Mouse (Mus musculus): Measurements from ENCODE around the gene Rbm4. TPM values are rescaled to one million over a fixed set of nuclear protein-coding genes. Genes with fewer than 3 reads are reported as not detected.
A peak's percentile ranks its signal among the peaks of the same experiment; 100 is the strongest.
"Not testable (repeated sequence)": the region's sequence is repeated elsewhere in the genome, so short reads cannot be mapped to it uniquely, and the experiment has no call there.

The Rbm4 gene
- polyA plus RNA-seq, 1 experiment from 2014 or later = 97.3 TPM

DNA sequence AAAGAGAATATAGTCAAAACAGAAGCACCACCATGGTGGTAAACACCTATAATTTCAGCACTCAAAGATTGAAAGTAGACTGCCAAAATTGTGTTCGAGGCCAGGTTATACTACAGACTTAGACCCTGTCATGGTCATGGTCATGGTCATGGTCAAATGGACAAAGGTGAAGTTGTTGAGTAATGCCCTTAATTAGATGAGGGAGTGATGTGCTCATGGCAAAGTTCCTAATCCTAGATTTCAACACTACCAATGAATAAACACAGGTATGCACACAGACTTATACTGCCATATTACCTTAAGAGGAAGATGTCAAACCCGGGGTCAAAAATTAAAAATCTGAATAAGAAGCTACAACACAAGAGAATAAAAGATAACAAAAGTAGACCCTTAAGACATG lies 7.4 kb downstream of the Rbm4 start:
- H3K36me3 ChIP-seq = peaks cover 67% of the 10 kb centered on the region
- H3K9me3 ChIP-seq = no peaks in the 10 kb centered on the region
- H3K9ac ChIP-seq = no peak overlapping the region
- H3K4me1 ChIP-seq (replicated peaks) = peaks cover 53% of the 10 kb centered on the region
- no peaks in the 10 kb centered on the region for H3K27me3 ChIP-seq
- H3K4me2 ChIP-seq = no peak overlapping the region
- WGBS = 99% methylated on average over 2 of the region's 2 CpGs
- no peak for ATAC-seq (ENCODE audit: low FRiP score)
- no peak overlapping the region for H3K4me3 ChIP-seq
- H3K27ac ChIP-seq = no peak overlapping the region

- Histone ChIP-seq H3K4me2 (no peak overlapping the region), H3K27me3 (no peaks in the 10 kb centered on the region), H3K4me3 (no peak overlapping the region), H3K4me1 (replicated peaks) (peaks cover 42% of the 10 kb centered on the region), H3K9ac (no peak overlapping the region), H3K27ac (no peak overlapping the region), H3K9me3 (no peaks in the 10 kb centered on the region), H3K36me3 (peaks cover 62% of the 10 kb centered on the region)
- WGBS = 88% methylated on average over 7 of the region's 7 CpGs
- ATAC-seq (ENCODE audit: low FRiP score) = no peak
These were observed 8.5 kb downstream of the Rbm4 start for GRCm38 (mm10) chr19:4785206-4785605.

DNA sequence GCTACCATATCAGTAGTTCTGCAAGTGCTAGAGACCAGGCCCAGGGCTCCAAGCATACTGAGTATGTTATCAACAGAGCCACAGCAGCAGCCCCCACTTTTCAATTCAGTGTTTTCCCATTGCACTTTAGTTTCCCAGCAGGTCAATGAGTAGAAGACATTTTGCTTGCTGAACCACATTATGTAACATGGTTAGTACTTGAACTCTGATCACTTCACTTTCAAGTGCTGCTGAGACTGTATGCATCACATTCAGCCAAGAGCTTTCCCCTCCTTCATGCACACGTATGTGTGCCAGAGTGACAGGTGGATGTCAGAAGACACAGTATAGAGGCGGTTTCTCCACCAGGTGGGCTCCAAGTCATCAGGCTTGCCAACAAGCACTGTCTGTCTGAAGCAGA lies 10.8 kb downstream of the Rbm4 start:
- Histone ChIP-seq H3K9ac (no peak overlapping the region), H3K27me3 (no peaks in the 10 kb centered on the region), H3K4me3 (no peak overlapping the region), H3K9me3 (no peaks in the 10 kb centered on the region), H3K4me2 (no peak overlapping the region), H3K36me3 (peaks cover 58% of the 10 kb centered on the region), H3K4me1 (replicated peaks) (peaks cover 21% of the 10 kb centered on the region), H3K27ac (no peak overlapping the region)
- ATAC-seq (ENCODE audit: low FRiP score) = no peak
- 96% methylated on average over 2 of the region's 2 CpGs for WGBS

DNA sequence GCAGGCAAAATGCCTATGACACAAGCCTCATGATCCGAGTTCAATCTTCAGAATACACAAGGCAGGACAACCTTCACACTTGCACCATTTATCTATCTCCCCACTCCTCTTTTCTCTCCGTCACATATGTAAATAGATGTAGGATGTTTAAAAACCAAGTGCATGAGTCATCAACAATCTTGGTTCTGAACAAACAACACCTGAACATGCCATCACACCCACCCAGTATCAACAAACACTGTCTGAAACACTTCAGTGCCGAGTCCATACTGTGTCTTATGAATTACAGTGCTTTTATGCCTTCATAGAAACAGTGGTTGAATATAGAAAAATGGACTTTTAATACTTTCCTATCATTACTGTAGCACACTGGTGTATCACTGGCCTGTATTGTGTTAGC lies 20.9 kb downstream of the Rbm4 start:
- Histone ChIP-seq H3K27ac (no peak overlapping the region), H3K4me2 (no peak overlapping the region), H3K27me3 (no peaks in the 10 kb centered on the region), H3K9ac (no peak overlapping the region), H3K9me3 (no peaks in the 10 kb centered on the region), H3K4me3 (no peak overlapping the region), H3K36me3 (peaks cover 74% of the 10 kb centered on the region), H3K4me1 (replicated peaks) (no peaks in the 10 kb centered on the region)
- no peak for ATAC-seq (ENCODE audit: low FRiP score)
- WGBS = 91% methylated on average over 3 of the region's 3 CpGs

- Histone ChIP-seq H3K27me3 (no peaks in the 10 kb centered on the region), H3K4me2 (no peak overlapping the region), H3K9me3 (no peaks in the 10 kb centered on the region), H3K36me3 (peaks cover 86% of the 10 kb centered on the region), H3K9ac (no peak overlapping the region), H3K27ac (no peak overlapping the region), H3K4me3 (no peak overlapping the region), H3K4me1 (replicated peaks) (peaks cover 17% of the 10 kb centered on the region)
- 91% methylated on average over 12 of the region's 12 CpGs for WGBS
- no peak for ATAC-seq (ENCODE audit: low FRiP score)
These were observed 26.1 kb downstream of the Rbm4 start for GRCm38 (mm10) chr19:4767507-4768148.

DNA sequence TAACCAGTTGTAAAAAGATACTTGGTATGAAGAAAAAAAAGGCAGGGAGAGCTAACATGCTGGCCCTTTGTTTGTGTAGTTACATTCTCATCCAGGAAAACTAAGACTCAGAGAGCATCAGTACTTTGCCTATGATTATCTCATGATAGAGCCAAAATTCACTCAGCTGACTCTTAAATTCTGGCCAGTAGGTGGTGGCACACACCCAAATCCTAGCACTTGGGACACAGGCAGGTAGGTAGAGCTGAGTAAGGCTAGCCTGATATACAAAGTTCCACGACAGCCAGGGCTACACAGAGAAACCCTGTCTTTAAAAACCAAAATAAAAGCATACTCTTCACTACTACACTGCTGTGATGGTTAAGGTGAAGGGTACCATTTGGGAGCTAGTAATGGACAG lies 30.8 kb downstream of the Rbm4 start:
- Histone ChIP-seq H3K4me1 (replicated peaks) (peaks cover 56% of the 10 kb centered on the region), H3K27me3 (no peaks in the 10 kb centered on the region), H3K9me3 (no peaks in the 10 kb centered on the region), H3K4me3 (no peak overlapping the region), H3K9ac (no peak overlapping the region; the same call in 1 of the 2 replicates), H3K4me2 (no peak overlapping the region), H3K36me3 (peaks cover 63% of the 10 kb centered on the region), H3K27ac (no peak overlapping the region)
- ATAC-seq (ENCODE audit: low FRiP score) = no peak
- 67% methylated on average over 1 of the region's 1 CpGs for WGBS

GRCm38 (mm10) chr19:4760544-4760943 lies 33.2 kb downstream of the Rbm4 start:
- Histone ChIP-seq H3K4me2 (peak overlapping the region; percentile 89), H3K4me1 (replicated peaks) (peaks cover 61% of the 10 kb centered on the region), H3K36me3 (peaks cover 44% of the 10 kb centered on the region)
- not testable (repeated sequence) for H3K9ac ChIP-seq; H3K27me3 ChIP-seq; H3K4me3 ChIP-seq; ATAC-seq (ENCODE audit: low FRiP score); H3K9me3 ChIP-seq; H3K27ac ChIP-seq
- 94% methylated on average over 8 of the region's 8 CpGs for WGBS

GRCm38 (mm10) chr19:4756921-4757320 lies 36.8 kb downstream of the Rbm4 start:
- no peaks in the 10 kb centered on the region for H3K9me3 ChIP-seq
- H3K4me1 ChIP-seq (replicated peaks) = peaks cover 41% of the 10 kb centered on the region
- peak overlapping the region; percentile 89 for H3K9ac ChIP-seq
- H3K4me3 ChIP-seq = peak overlapping the region; percentile 67
- peak overlapping the region; percentile 71 for H3K4me2 ChIP-seq
- H3K36me3 ChIP-seq = peaks cover 23% of the 10 kb centered on the region
- H3K27ac ChIP-seq = peak overlapping the region; percentile 99
- ATAC-seq (ENCODE audit: low FRiP score) = no peak
- no peaks in the 10 kb centered on the region for H3K27me3 ChIP-seq
- 3% methylated on average over 9 of the region's 9 CpGs for WGBS

- peak within 1 kb of the TSS; percentile 99 for H3K27ac ChIP-seq
- no peaks in the 10 kb centered on the region for H3K27me3 ChIP-seq
- peak; percentile 95 for ATAC-seq (ENCODE audit: low FRiP score)
- H3K9me3 ChIP-seq = no peaks in the 10 kb centered on the region
- peak within 1 kb of the TSS; percentile 89 for H3K9ac ChIP-seq
- WGBS = under 1% methylated on average over 63 of the region's 65 CpGs
- peaks cover 39% of the 10 kb centered on the region for H3K4me1 ChIP-seq (replicated peaks)
- H3K4me2 ChIP-seq = peak within 1 kb of the TSS; percentile 71
- H3K36me3 ChIP-seq = peaks cover 26% of the 10 kb centered on the region
- H3K4me3 ChIP-seq = peak within 1 kb of the TSS; percentile 67
These were observed 37.3 kb downstream of the Rbm4 start, which contains the start of gene Rbm4b for GRCm38 (mm10) chr19:4756193-4756911. Gene Rbm4b, plus strand, starts transcription at chr19:4756497.

GRCm38 (mm10) chr19:4755565-4756192 lies 38.0 kb downstream of the Rbm4 start:
- Histone ChIP-seq H3K4me2 (peak overlapping the region; percentile 71), H3K9ac (peak overlapping the region; percentile 89), H3K4me3 (peak overlapping the region; percentile 67), H3K27ac (peak overlapping the region; percentile 99), H3K4me1 (replicated peaks) (peaks cover 32% of the 10 kb centered on the region), H3K36me3 (peaks cover 27% of the 10 kb centered on the region), H3K27me3 (no peaks in the 10 kb centered on the region), H3K9me3 (no peaks in the 10 kb centered on the region)
- WGBS = under 1% methylated on average over 10 of the region's 10 CpGs
- ATAC-seq (ENCODE audit: low FRiP score) = peak; percentile 74

DNA sequence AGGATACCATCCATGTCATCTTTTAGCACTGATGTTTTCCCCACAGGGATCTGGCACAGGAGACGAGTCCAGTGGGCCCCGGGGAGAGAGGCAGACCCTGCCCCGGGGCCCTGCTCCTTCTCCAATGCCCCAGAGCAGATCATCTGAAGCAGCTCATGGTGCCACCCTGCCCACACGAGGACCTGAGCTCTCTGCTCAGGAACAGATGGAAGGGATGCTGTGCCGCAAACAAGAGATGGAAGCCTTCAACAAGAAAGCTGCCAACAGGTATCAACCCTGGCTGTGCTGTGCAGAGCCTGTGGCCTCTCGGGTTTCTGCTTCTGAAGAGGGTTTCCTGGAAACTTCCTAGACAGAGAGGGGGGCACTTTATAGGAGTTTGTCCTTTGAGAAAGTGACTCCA lies 43.7 kb downstream of the Rbm4 start:
- 91% methylated on average over 6 of the region's 6 CpGs for WGBS
- Histone ChIP-seq H3K9ac (no peak overlapping the region), H3K27me3 (no peaks in the 10 kb centered on the region), H3K36me3 (peaks cover 80% of the 10 kb centered on the region), H3K4me1 (replicated peaks) (no peaks in the 10 kb centered on the region), H3K9me3 (no peaks in the 10 kb centered on the region), H3K27ac (no peak overlapping the region), H3K4me3 (no peak overlapping the region), H3K4me2 (no peak overlapping the region)
- no peak for ATAC-seq (ENCODE audit: low FRiP score)

DNA sequence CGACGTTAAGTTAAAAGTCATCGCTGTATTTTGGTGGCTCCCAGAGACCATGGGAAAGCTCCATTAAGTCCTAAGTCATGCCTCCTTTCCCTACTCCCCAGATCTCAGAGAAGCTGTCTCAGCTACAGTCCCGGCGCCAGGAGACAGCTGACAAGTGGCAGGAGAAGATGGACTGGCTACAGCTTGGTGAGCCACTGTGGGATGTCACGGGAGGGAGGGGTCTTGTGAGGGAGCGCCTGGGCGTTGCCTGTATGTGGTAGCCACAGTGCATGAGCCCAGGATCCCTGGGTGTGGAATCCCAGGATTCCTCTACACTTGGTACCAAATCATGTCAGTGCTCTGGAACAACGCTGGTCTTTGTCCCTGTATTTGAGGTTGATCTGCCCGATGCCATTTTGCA lies 45.2 kb downstream of the Rbm4 start:
- Histone ChIP-seq H3K4me2 (no peak overlapping the region), H3K27me3 (no peaks in the 10 kb centered on the region), H3K4me3 (no peak overlapping the region), H3K9ac (no peak overlapping the region), H3K36me3 (peaks cover 94% of the 10 kb centered on the region), H3K27ac (no peak overlapping the region), H3K9me3 (no peaks in the 10 kb centered on the region), H3K4me1 (replicated peaks) (no peaks in the 10 kb centered on the region)
- WGBS = 92% methylated on average over 10 of the region's 10 CpGs
- ATAC-seq (ENCODE audit: low FRiP score) = no peak
